Mouse (Mus musculus): Measurements from ENCODE around the gene Rbms3. TPM values are rescaled to one million over a fixed set of nuclear protein-coding genes. Genes with fewer than 3 reads are reported as not detected.
A peak's percentile ranks its signal among the peaks of the same experiment; 100 is the strongest.

Rbms3 gene
- polyA plus RNA-seq, 1 experiment from 2014 or later: 117 TPM

DNA sequence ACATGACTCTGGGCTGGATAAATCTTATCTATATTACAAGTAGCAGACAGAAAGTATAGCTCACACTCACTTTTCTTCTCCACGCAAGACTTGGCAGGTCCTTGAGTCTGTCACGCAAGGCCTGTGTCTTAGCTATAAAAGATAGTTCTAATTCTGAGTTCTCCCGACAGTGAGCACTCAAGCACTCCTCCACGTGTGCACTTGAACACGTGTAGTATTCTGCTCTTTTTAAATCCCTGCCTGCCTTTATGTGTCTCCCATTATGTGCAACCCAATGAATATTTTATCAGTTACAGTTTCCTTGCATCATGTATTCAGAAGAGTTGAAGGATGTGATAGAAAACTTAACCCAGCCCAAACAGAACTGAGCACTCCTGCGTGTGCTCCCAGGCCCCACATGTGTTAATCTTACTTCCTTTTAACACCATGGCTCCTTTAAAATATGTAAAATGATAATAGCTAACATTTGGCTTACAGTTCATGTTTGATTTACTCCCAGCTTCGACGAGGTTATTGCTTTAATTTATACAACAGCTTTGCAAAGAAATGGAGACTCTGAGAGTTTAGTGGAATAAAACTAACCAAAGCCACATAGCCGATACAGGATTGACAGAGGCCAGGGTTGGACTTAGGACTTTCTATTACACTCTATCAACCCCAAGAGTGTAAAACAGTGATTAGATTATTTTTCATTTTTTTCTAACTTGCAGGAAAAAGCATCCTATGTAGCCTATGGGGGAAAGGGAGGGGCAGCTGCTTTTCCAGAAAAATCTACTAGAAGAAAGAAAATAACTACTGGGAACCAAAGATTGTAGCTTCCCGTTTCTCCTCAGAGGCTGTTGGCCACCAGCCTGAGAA, 749.9 kb downstream of the Rbms3 start:
- H3K9me3 ChIP-seq (ENCODE audit: low read depth, low read length): peaks cover 11% of the 10 kb centered on the region; the same call in 1 of the 2 replicates
- no peak overlapping the region for H3K4me3 ChIP-seq (ENCODE audit: low read depth, low read length)
- H3K4me2 ChIP-seq: no peak overlapping the region
- H3K27me3 ChIP-seq (ENCODE audit: insufficient read depth, low read length): no peaks in the 10 kb centered on the region
- H3K27ac ChIP-seq (ENCODE audit: low read depth): peak overlapping the region; percentile 85
- peak; percentile 46 for DNase-seq
- 0 out of 2 replicates have a peak, but pooled peaks cover 3% of the 10 kb centered on the region for H3K4me1 ChIP-seq (ENCODE audit: insufficient read depth)
- no peaks in the 10 kb centered on the region for H3K36me3 ChIP-seq (ENCODE audit: insufficient read depth)
- ATAC-seq (ENCODE audit: insufficient read depth): peak; percentile 35; the same call in 1 of the 2 replicates
- no peak overlapping the region for H3K9ac ChIP-seq
- 46% methylated on average over 10 of the region's 10 CpGs for WGBS
- no peak for TF ChIP-seq CTCF (IDR thresholded peaks at IDR 0.05; ENCODE audit: low read depth)

DNA sequence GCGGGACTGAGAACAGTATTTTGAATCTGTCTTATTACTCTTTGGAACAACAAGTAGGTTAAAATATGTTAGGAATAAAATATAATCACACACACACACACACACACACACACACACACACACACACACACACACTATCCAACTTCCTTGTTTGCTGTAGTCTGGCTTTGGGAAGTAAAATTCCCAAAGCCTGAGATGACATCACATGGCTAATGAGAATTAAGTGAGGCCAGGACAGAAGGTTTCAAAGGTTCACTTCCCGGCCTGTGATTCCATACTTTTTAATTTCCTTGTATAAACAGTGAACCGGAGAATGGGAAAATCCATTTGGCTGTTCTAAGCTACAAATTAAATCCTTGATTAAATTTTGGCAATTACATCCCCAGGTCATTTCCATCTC, 752.9 kb downstream of the Rbms3 start:
- Histone ChIP-seq H3K36me3 (ENCODE audit: insufficient read depth) (no peaks in the 10 kb centered on the region), H3K27ac (ENCODE audit: low read depth) (peak overlapping the region; percentile 70; the same call in 1 of the 2 replicates), H3K27me3 (ENCODE audit: insufficient read depth, low read length) (no peaks in the 10 kb centered on the region), H3K9me3 (ENCODE audit: low read depth, low read length) (peaks cover 11% of the 10 kb centered on the region; the same call in 1 of the 2 replicates), H3K4me1 (ENCODE audit: insufficient read depth) (peaks cover 26% of the 10 kb centered on the region), H3K4me2 (no peak overlapping the region), H3K9ac (no peak overlapping the region), H3K4me3 (ENCODE audit: low read depth, low read length) (no peak overlapping the region)
- ATAC-seq (ENCODE audit: insufficient read depth): no peak
- TF ChIP-seq CTCF (IDR thresholded peaks at IDR 0.05; ENCODE audit: low read depth): no peak
- DNase-seq: peak; percentile 65
- WGBS: 42% methylated on average over 3 of the region's 3 CpGs

DNA sequence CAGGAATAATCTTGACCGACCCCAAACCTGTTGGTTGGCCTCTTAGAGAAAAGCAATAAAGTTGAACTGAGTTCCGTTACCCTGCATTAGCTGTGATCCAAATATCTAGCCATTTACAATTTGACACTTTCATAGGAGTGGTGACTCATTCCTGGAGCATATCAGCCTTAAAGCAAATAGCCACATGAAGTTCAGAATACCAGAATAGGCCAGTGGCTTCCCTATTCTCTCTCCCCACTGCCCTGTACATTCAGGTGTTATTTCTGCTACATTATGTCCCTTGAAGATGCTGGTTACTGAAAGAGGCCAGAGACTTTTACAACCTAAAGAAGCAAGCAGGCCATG, 755.8 kb downstream of the Rbms3 start:
- peaks cover under 1% of the 10 kb centered on the region; the same call in 1 of the 2 replicates for H3K9me3 ChIP-seq (ENCODE audit: low read depth, low read length)
- peak overlapping the region; percentile 46 for H3K4me2 ChIP-seq
- ATAC-seq (ENCODE audit: insufficient read depth) (0 out of 2 replicates have a peak, but pooled peaks have one; percentile 7), DNase-seq (peak; percentile 32)
- H3K36me3 ChIP-seq (ENCODE audit: insufficient read depth): no peaks in the 10 kb centered on the region; the same call in 1 of the 2 replicates
- H3K27ac ChIP-seq (ENCODE audit: low read depth): peak overlapping the region; percentile 92
- H3K9ac ChIP-seq: no peak overlapping the region
- H3K4me1 ChIP-seq (ENCODE audit: insufficient read depth): peaks cover 26% of the 10 kb centered on the region
- no peaks in the 10 kb centered on the region for H3K27me3 ChIP-seq (ENCODE audit: insufficient read depth, low read length)
- no peak overlapping the region for H3K4me3 ChIP-seq (ENCODE audit: low read depth, low read length)
- WGBS: 25% methylated on average over 2 of the region's 2 CpGs
- TF ChIP-seq CTCF (IDR thresholded peaks at IDR 0.05; ENCODE audit: low read depth): no peak

GRCm38 (mm10) chr9:116873033-116873975, 756.4 kb downstream of the Rbms3 start:
- Histone ChIP-seq H3K4me2 (peak overlapping the region; percentile 46), H3K4me3 (ENCODE audit: low read depth, low read length) (no peak overlapping the region), H3K27ac (ENCODE audit: low read depth) (peak overlapping the region; percentile 92), H3K27me3 (ENCODE audit: insufficient read depth, low read length) (no peaks in the 10 kb centered on the region), H3K9ac (no peak overlapping the region), H3K4me1 (ENCODE audit: insufficient read depth) (peaks cover 26% of the 10 kb centered on the region), H3K9me3 (ENCODE audit: low read depth, low read length) (no peaks in the 10 kb centered on the region), H3K36me3 (ENCODE audit: insufficient read depth) (no peaks in the 10 kb centered on the region; the same call in 1 of the 2 replicates)
- ATAC-seq (ENCODE audit: insufficient read depth) (peak; percentile 92), DNase-seq (peak; percentile 84)
- TF ChIP-seq CTCF (IDR thresholded peaks at IDR 0.05; ENCODE audit: low read depth): no peak
- 20% methylated on average over 30 of the region's 30 CpGs for WGBS

- H3K4me2 ChIP-seq: no peak overlapping the region
- H3K9ac ChIP-seq: no peak overlapping the region
- H3K4me3 ChIP-seq (ENCODE audit: low read depth, low read length): no peak overlapping the region
- H3K4me1 ChIP-seq (ENCODE audit: insufficient read depth): peaks cover 26% of the 10 kb centered on the region
- DNase-seq (peak; percentile 67), ATAC-seq (ENCODE audit: insufficient read depth) (no peak)
- no peak for TF ChIP-seq CTCF (IDR thresholded peaks at IDR 0.05; ENCODE audit: low read depth)
- H3K27ac ChIP-seq (ENCODE audit: low read depth): peak overlapping the region; percentile 92
- no peaks in the 10 kb centered on the region for H3K9me3 ChIP-seq (ENCODE audit: low read depth, low read length)
- no peaks in the 10 kb centered on the region; the same call in 1 of the 2 replicates for H3K36me3 ChIP-seq (ENCODE audit: insufficient read depth)
- H3K27me3 ChIP-seq (ENCODE audit: insufficient read depth, low read length): no peaks in the 10 kb centered on the region
- WGBS: 31% methylated on average over 6 of the region's 6 CpGs
These were observed 757.4 kb downstream of the Rbms3 start for GRCm38 (mm10) chr9:116872346-116872745.

DNA sequence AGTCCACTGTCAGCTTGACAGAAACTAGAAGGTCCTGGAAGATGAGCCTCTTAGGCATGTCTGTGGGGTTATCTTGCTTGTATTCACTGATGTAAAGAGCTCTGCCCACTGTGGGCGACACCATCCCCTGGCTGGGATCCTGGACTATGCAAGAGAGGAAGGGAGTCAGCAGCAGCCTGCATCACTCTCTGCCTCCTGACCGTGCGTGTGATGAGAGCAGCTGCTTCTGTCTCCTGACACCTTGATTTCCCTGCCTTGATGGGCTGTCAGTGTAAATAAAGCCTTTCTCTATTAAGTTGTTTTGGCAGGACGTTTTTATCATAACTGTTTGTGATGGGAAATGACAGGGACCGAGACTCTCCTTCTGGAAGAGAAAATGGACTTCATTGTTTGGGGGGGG, 758.1 kb downstream of the Rbms3 start:
- H3K4me2 ChIP-seq: no peak overlapping the region
- no peak for TF ChIP-seq CTCF (IDR thresholded peaks at IDR 0.05; ENCODE audit: low read depth)
- no peak overlapping the region for H3K4me3 ChIP-seq (ENCODE audit: low read depth, low read length)
- H3K4me1 ChIP-seq (ENCODE audit: insufficient read depth): peaks cover 26% of the 10 kb centered on the region
- H3K9me3 ChIP-seq (ENCODE audit: low read depth, low read length): no peaks in the 10 kb centered on the region
- H3K27ac ChIP-seq (ENCODE audit: low read depth): peak overlapping the region; percentile 92
- no peaks in the 10 kb centered on the region for H3K27me3 ChIP-seq (ENCODE audit: insufficient read depth, low read length)
- ATAC-seq (ENCODE audit: insufficient read depth): peak; percentile 40; the same call in 1 of the 2 replicates
- no peaks in the 10 kb centered on the region; the same call in 1 of the 2 replicates for H3K36me3 ChIP-seq (ENCODE audit: insufficient read depth)
- DNase-seq: peak; percentile 85
- 45% methylated on average over 5 of the region's 5 CpGs for WGBS
- H3K9ac ChIP-seq: no peak overlapping the region

Data from lung, embryonic 14.5 days (tissue).